Mouse (Mus musculus): ENCODE results near the gene Dnajc7. TPM values are rescaled to one million over a fixed set of nuclear protein-coding genes. Genes with fewer than 3 reads are reported as not detected.
A peak's percentile ranks its signal among the peaks of the same experiment; 100 is the strongest.
"Not testable (repeated sequence)": the region's sequence is repeated elsewhere in the genome, so short reads cannot be mapped to it uniquely, and the experiment has no call there.

Gene Dnajc7
- polyA plus RNA-seq, 1 experiment: 56.5 TPM

DNA sequence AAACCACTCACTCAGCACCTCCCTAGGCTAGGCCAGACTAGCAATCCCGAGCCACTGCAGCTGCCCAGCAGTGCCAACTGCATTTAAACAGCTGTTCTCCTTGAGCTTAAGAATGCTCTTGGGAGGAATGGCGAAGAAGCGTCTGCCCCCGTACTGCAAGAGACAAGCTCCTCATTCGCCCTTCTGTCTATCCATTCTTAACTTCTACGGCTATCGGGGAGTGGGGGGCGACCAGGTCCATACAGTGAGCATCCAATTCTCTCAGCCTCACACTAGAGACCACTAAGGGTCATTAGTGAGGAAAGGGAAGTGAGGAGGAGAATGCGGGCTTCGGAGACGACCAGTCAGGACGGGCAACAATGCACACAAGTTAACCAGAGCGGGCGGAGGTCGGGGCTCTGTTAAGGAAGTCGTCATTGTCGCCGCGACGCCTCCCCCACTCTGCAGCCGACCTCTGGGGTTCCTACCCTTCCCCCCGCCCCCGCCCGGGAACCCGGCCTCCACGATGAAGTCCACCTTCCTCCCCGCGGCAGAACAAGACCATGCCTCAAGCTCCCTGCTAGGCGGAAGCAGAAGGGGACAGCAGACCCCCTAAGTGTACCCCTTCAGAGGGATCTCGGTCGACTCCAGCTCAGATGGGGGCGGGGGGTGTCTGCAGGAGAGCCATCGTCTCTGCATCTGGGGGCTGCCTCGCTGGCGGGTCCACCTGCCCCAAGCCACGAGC lies 1.0 kb downstream of the Dnajc7 start, which contains the start of gene Nkiras2:
Nkiras2 (plus strand) TSS at position 484 of the 724 bp plus-strand sequence.
- H3K4me3 ChIP-seq (replicated peaks; ENCODE audit: extremely low read depth, low read depth, low read length): peak within 1 kb of the TSS; percentile 96
- DNase-seq: peak; percentile 49
- H3K4me1 ChIP-seq (ENCODE audit: control insufficient read depth, insufficient read depth, low read length): peaks cover 5% of the 10 kb centered on the region
- 1% methylated on average over 35 of the region's 36 CpGs for WGBS
- TF ChIP-seq POLR2A (IDR thresholded peaks at IDR 0.05; ENCODE audit: borderline replicate concordance, extremely low read depth, low read depth, low read length): peak; percentile 37; the same call in 1 of the 2 replicates
- TF ChIP-seq CTCF (IDR thresholded peaks at IDR 0.05; ENCODE audit: insufficient read depth, low read length): no peak

- no peak for DNase-seq
- Histone ChIP-seq H3K4me3 (replicated peaks; ENCODE audit: extremely low read depth, low read depth, low read length) (no peak overlapping the region), H3K4me1 (ENCODE audit: control insufficient read depth, insufficient read depth, low read length) (peaks cover 4% of the 10 kb centered on the region)
- 73% methylated on average over 4 of the region's 4 CpGs for WGBS
- no peak for TF ChIP-seq CTCF (IDR thresholded peaks at IDR 0.05; ENCODE audit: insufficient read depth, low read length)
Observed at GRCm38 (mm10) chr11:100617480-100617879, 2.5 kb downstream of the Dnajc7 start.

DNA sequence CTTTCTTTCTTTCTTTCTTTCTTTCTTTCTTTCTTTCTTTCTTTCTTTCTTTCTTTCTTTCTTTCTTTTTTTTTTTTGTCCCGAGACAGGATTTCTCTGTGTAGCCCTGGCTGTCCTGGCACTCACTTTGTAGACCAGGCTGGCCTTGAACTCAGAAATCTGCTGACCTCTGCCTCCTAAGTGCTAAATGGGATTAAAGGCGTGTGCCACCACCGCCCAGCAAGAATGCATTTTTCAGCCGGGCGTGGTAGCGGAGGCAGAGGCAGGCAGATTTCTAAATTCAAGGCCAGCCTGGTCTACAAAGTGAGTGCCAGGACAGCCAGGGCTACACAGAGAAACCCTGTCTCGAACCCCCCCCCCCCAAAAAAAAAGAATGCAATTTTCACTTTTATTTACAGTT lies 3.1 kb downstream of the Dnajc7 start:
- WGBS: 88% methylated on average over 7 of the region's 7 CpGs

GRCm38 (mm10) chr11:100616332-100616731 lies 3.6 kb downstream of the Dnajc7 start:
- DNase-seq: no peak
- 91% methylated on average over 5 of the region's 5 CpGs for whole genome bisulfite sequencing
- no peak for TF ChIP-seq CTCF (IDR thresholded peaks at IDR 0.05; ENCODE audit: insufficient read depth, low read length)
- TF ChIP-seq POLR2A (IDR thresholded peaks at IDR 0.05; ENCODE audit: borderline replicate concordance, extremely low read depth, low read depth, low read length): no peak
- Histone ChIP-seq H3K4me3 (replicated peaks; ENCODE audit: extremely low read depth, low read depth, low read length) (no peak overlapping the region), H3K4me1 (ENCODE audit: control insufficient read depth, insufficient read depth, low read length) (peaks cover 8% of the 10 kb centered on the region)

More for the DNA sequence above, 3.1 kb downstream of the Dnajc7 start:
- H3K4me3 ChIP-seq (replicated peaks; ENCODE audit: extremely low read depth, low read depth, low read length); DNase-seq; H3K4me1 ChIP-seq (ENCODE audit: control insufficient read depth, insufficient read depth, low read length): not testable (repeated sequence)

GRCm38 (mm10) chr11:100613241-100613640 lies 6.7 kb downstream of the Dnajc7 start:
- WGBS: 64% methylated on average over 3 of the region's 3 CpGs
- TF ChIP-seq POLR2A (IDR thresholded peaks at IDR 0.05; ENCODE audit: borderline replicate concordance, extremely low read depth, low read depth, low read length) (no peak), CTCF (IDR thresholded peaks at IDR 0.05; ENCODE audit: insufficient read depth, low read length) (no peak)
- DNase-seq: no peak
- Histone ChIP-seq H3K4me1 (ENCODE audit: control insufficient read depth, insufficient read depth, low read length) (peaks cover 27% of the 10 kb centered on the region), H3K4me3 (replicated peaks; ENCODE audit: extremely low read depth, low read depth, low read length) (no peak overlapping the region)

DNA sequence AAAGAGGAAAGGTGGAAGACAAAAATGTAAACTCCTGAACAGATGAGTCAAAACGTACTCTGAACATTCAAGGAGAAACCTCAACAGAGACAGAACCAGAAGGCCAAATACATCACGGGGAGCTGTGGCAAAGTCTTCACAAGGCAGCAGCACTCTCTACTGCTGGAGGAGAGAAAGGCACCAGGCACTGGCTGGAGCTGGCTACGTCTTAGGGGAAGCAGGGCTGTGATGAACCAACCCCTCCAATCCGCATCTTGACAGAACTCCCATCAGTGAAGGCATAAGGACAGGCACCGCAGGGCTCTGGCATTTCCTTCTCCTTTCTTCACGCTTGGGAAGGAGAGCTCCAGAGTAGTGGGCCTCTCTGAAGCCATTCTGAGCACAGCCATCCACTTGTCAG lies 8.3 kb downstream of the Dnajc7 start:
- 76% methylated on average over 6 of the region's 6 CpGs for WGBS
- Histone ChIP-seq H3K4me3 (replicated peaks; ENCODE audit: extremely low read depth, low read depth, low read length) (no peak overlapping the region), H3K4me1 (ENCODE audit: control insufficient read depth, insufficient read depth, low read length) (peaks cover 28% of the 10 kb centered on the region)
- no peak for TF ChIP-seq POLR2A (IDR thresholded peaks at IDR 0.05; ENCODE audit: borderline replicate concordance, extremely low read depth, low read depth, low read length)
- TF ChIP-seq CTCF (IDR thresholded peaks at IDR 0.05; ENCODE audit: insufficient read depth, low read length): no peak
- DNase-seq: no peak

DNA sequence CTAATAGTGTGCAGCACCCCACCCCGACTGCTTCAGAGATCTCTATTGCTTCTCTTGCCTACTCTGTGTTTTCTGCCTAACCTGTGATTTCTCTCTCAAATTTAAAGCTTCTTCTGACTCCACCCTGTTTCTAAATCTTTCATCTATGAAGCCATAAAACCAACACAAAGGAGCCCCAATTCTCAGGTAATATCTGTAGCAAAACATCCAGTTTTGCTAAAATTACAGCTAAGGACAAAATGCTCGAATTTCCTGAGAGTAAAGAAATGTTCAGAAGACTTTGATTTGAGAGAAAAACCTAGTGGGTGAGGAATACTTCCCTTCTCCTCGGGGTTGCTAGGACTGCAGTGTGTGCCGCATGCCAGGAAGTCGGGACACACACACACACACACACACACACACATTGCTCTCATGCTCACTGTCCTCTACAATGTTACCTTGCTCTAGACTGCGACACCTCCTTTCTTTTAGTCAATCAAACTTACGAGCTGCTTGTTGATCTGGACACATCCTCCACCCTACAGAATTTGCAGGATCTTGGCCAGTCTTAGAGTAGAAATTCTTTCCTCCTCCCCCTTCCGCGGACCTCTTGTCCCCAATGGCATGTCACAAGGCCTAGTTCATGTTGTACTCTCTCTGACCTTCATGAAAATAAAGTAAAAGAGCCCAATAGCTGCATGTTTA lies 9.8 kb downstream of the Dnajc7 start:
- peaks cover 35% of the 10 kb centered on the region for H3K4me1 ChIP-seq (ENCODE audit: control insufficient read depth, insufficient read depth, low read length)
- no peak for DNase-seq
- WGBS: 36% methylated on average over 9 of the region's 9 CpGs
- peak overlapping the region; percentile 48 for H3K4me3 ChIP-seq (replicated peaks; ENCODE audit: extremely low read depth, low read depth, low read length)
- no peak for TF ChIP-seq CTCF (IDR thresholded peaks at IDR 0.05; ENCODE audit: insufficient read depth, low read length)
- TF ChIP-seq POLR2A (IDR thresholded peaks at IDR 0.05; ENCODE audit: borderline replicate concordance, extremely low read depth, low read depth, low read length): 0 out of 2 replicates have a peak, but pooled peaks have one; percentile 22

- no peak for DNase-seq
- TF ChIP-seq POLR2A (IDR thresholded peaks at IDR 0.05; ENCODE audit: borderline replicate concordance, extremely low read depth, low read depth, low read length) (no peak), CTCF (IDR thresholded peaks at IDR 0.05; ENCODE audit: insufficient read depth, low read length) (no peak)
- Histone ChIP-seq H3K4me1 (ENCODE audit: control insufficient read depth, insufficient read depth, low read length) (peaks cover 35% of the 10 kb centered on the region), H3K4me3 (replicated peaks; ENCODE audit: extremely low read depth, low read depth, low read length) (no peak overlapping the region)
- 61% methylated on average over 5 of the region's 5 CpGs for WGBS
Observed at GRCm38 (mm10) chr11:100609355-100609996, 10.5 kb downstream of the Dnajc7 start.

DNA sequence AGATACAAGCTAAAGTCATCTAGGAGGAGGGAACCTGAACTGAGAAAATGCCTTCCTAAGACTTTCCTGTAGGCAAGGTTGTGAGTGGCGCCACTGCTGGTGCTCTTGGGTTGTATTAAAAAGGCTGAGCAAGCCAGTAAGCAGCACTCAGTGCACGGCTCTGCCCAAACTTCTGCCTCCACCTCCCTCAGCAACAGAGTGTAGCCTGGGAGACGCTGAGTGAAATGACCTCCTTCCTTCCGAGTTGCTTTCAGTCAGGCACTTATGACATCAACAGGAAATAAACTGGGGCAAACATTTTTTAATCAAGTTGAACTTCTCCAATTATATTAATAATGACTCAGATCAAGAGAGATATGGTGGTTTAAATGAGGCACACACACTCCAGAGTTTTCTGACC lies 11.2 kb downstream of the Dnajc7 start:
- TF ChIP-seq CTCF (IDR thresholded peaks at IDR 0.05; ENCODE audit: insufficient read depth, low read length): no peak
- WGBS: 10% methylated on average over 4 of the region's 4 CpGs
- no peak for DNase-seq
- Histone ChIP-seq H3K4me1 (ENCODE audit: control insufficient read depth, insufficient read depth, low read length) (peaks cover 35% of the 10 kb centered on the region), H3K4me3 (replicated peaks; ENCODE audit: extremely low read depth, low read depth, low read length) (no peak overlapping the region)

DNA sequence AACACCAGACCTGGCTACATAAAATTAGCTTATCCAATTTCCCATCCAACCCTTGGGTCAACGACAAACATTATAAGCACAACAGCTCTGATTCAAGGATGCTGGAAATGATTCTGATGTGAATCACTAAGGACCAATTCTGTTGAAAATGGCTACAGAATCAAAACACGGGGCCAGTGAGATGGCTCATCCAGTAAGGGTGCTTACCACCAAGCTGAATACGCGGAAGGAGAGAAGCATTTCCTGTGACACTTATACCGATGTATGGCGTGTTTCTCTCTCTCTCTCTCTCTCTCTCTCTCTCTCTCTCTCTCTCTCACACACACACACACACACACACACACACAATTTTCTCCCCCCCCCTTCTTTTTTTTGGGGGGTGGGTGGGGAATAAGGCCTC lies 12.8 kb downstream of the Dnajc7 start:
- no peak for TF ChIP-seq CTCF (IDR thresholded peaks at IDR 0.05; ENCODE audit: insufficient read depth, low read length)
- no peak for TF ChIP-seq POLR2A (IDR thresholded peaks at IDR 0.05; ENCODE audit: borderline replicate concordance, extremely low read depth, low read depth, low read length)
- WGBS: 77% methylated on average over 6 of the region's 6 CpGs
- Histone ChIP-seq H3K4me1 (ENCODE audit: control insufficient read depth, insufficient read depth, low read length) (peaks cover 31% of the 10 kb centered on the region), H3K4me3 (replicated peaks; ENCODE audit: extremely low read depth, low read depth, low read length) (no peak overlapping the region)
- no peak for DNase-seq
